Mouse (Mus musculus) liver, embryonic 11.5 days (tissue): ENCODE results near the gene Rrbp1. TPM values are rescaled to one million over a fixed set of nuclear protein-coding genes. Genes with fewer than 3 reads are reported as not detected.

Source experiments
- ATAC-seq: fragments of 200-750 bp; cut with Nextera tagmentation; replicated peaks from 2 replicates; pipeline ENCODE4 v1.8.0; 2017; ENCODE audit warnings: moderate number of reproducible peaks, mild to moderate bottlenecking, moderate TSS enrichment, moderate library complexity; ENCODE audit not compliant: low FRiP score
- DNase-seq: peaks from one replicate; pipeline ENCODE4 v3.0.0-alpha.2; 2017; ENCODE audit warnings: low spot score
- H3K27ac ChIP-seq: fragments of 300-500 bp; sonication (generic); 2 replicates; pipeline ENCODE4 v1.5.1; 2014; ENCODE audit warnings: mild to moderate bottlenecking, low read depth, low read length, control low read depth
- H3K27me3 ChIP-seq: fragments of 300-500 bp; sonication (generic); replicated peaks from 2 replicates; pipeline ENCODE4 v1.6.1; 2014; ENCODE audit warnings: low read length, mixed read lengths; ENCODE audit not compliant: control insufficient read depth, insufficient read depth
- H3K36me3 ChIP-seq: fragments of 300-500 bp; sonication (generic); 2 replicates; pipeline ENCODE4 v1.6.1; 2014; ENCODE audit warnings: mild to moderate bottlenecking, low read length, moderate library complexity, mixed read lengths; ENCODE audit not compliant: control insufficient read depth, insufficient read depth
- H3K4me1 ChIP-seq: fragments of 300-500 bp; sonication (generic); replicated peaks from 2 replicates; pipeline ENCODE4 v1.6.1; 2014; ENCODE audit warnings: low read length, mixed read lengths; ENCODE audit not compliant: control insufficient read depth, insufficient read depth
- H3K4me2 ChIP-seq: fragments of 300-500 bp; sonication (generic); 2 replicates; pipeline ENCODE4 v1.6.1; 2014; ENCODE audit warnings: mild to moderate bottlenecking, control low read depth, moderate library complexity
- H3K4me3 ChIP-seq: fragments of 300-500 bp; sonication (generic); 2 replicates; pipeline ENCODE4 v1.5.1; 2014; ENCODE audit warnings: low read depth, low read length, control low read depth
- H3K9ac ChIP-seq: fragments of 300-500 bp; sonication (generic); 2 replicates; pipeline ENCODE4 v1.6.1; 2014; ENCODE audit warnings: low read depth, low read length, control low read depth
- H3K9me3 ChIP-seq: fragments of 300-500 bp; sonication (generic); 2 replicates; pipeline ENCODE4 v1.6.1; 2016; ENCODE audit warnings: low read length, inconsistent platforms, mixed read lengths; ENCODE audit not compliant: control insufficient read depth
- WGBS: fragments of 180-500 bp; shearing (Covaris S2); extraction: QIAGEN DNeasy Blood & Tissue Kit; methylation state at CpG from one replicate; pipeline ENCODE4 v1.1.7; 2014; 5-methylcytosine and 5-hydroxymethylcytosine counted together
- polyA plus RNA-seq: library from polyadenylated mRNA; unstranded; fragments of >200 nt; fragmentation: Nextera tagmentation; extraction: Ambion mirVana; gene quantifications from 2 replicates; pipeline ENCODE4 v1.2.1, GENCODE M21; 2014

The Rrbp1 gene
- polyA plus RNA-seq: 63.6 and 89.6 TPM in 2 replicates

DNA sequence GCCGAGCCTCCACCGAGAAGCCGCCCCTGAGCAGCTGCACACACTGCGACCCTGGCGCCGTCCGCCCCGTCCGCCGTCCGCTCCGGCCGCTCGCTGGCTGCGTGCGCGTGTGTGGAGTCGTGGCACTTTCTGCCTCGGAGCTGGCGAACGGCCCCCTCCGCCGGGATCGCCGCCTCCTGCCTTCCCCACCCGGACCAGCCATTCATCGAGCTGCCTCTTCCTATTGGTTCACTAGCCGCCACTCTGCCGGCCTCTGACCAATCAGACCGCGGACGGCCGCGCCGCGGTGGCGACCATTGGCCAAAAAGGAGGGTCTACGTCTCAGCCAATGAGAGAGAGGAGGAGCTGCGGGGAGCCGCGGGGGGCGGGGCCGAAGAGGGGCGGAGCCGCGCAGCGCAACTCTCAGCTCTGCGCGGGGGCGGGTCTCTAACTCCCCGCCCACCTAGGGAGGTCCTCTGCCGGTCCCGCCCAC is at the start of gene Rrbp1:
Rrbp1 (minus strand) TSS at position 184 of the 472 bp plus-strand sequence.
- DNase-seq (peak; percentile 98), ATAC-seq (peak; percentile 96)
- Histone ChIP-seq H3K9ac (peak within 1 kb of the TSS; percentile 97), H3K4me3 (peak within 1 kb of the TSS; percentile 97), H3K9me3 (no peaks in the 10 kb centered on the region), H3K4me2 (peak within 1 kb of the TSS; percentile 79), H3K27ac (peak within 1 kb of the TSS; percentile 98), H3K4me1 (peaks cover 30% of the 10 kb centered on the region), H3K27me3 (no peaks in the 10 kb centered on the region), H3K36me3 (peaks cover 8% of the 10 kb centered on the region)
- 0% methylated on average over 49 of the region's 53 CpGs for WGBS

DNA sequence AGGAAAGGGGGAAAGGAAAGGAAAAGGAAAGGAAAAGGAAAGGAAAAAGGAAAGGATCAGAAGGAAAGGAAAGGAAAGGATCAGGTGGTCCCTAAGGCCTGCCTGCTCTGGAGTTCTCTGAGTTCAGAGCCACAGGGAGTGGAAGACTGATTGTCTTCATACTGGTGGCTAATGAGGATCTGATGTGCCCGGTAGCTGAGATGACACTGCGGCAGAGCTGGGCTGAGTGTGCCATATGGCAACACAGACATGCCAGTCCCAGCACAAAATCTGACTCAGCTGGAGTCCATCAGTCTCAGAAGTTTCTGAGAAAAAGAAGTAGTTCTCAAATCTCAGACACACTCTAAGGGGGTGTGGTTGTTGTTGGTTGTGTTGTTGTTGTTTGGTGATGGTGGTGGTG is 46.7 kb upstream of the Rrbp1 start:
- H3K4me1 ChIP-seq: no peaks in the 10 kb centered on the region
- 81% methylated on average over 2 of the region's 2 CpGs for WGBS

DNA sequence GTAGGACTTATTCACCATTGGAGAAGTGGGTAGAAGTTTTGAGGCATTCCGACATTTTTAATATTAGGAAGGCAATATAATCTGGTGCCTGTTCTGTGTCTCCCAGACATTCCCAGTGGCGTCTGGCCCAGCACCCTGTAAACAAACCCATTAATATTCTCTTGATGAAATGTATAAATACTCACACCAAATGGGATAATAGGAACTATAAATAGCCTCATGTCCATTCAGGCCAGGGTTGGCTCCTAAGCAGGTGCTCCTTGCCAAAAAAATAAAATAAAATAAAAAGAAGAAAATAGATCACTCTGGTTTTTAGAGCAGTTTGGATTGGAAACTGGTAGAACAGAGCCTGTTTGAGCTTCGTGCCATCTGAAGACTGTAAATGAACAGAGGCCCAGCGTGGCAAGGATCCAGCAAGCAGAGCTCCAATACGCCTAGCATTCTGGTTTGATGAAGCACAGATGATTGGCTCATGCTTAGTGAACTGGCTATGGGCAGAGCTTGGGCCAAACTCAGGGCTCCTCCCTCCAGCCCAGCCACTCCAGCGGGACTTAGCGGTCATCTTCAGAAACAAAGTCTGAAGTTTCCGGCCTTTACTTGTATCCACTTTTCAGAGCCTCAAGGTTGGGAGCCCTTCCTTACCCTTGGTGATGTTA is 41.5 kb upstream of the Rrbp1 start:
- Histone ChIP-seq H3K27ac (no peak overlapping the region), H3K4me3 (no peak overlapping the region), H3K9me3 (no peaks in the 10 kb centered on the region), H3K27me3 (no peaks in the 10 kb centered on the region), H3K4me2 (no peak overlapping the region), H3K4me1 (no peaks in the 10 kb centered on the region), H3K9ac (no peak overlapping the region), H3K36me3 (no peaks in the 10 kb centered on the region)
- ATAC-seq (no peak), DNase-seq (no peak)
- 91% methylated on average over 8 of the region's 8 CpGs for WGBS

More for the DNA sequence above, 46.7 kb upstream of the Rrbp1 start:
- Histone ChIP-seq H3K9ac (no peak overlapping the region), H3K36me3 (no peaks in the 10 kb centered on the region), H3K27me3 (no peaks in the 10 kb centered on the region), H3K4me2 (no peak overlapping the region), H3K27ac (no peak overlapping the region), H3K9me3 (no peaks in the 10 kb centered on the region), H3K4me3 (no peak overlapping the region)
- ATAC-seq (no peak), DNase-seq (no peak)

DNA sequence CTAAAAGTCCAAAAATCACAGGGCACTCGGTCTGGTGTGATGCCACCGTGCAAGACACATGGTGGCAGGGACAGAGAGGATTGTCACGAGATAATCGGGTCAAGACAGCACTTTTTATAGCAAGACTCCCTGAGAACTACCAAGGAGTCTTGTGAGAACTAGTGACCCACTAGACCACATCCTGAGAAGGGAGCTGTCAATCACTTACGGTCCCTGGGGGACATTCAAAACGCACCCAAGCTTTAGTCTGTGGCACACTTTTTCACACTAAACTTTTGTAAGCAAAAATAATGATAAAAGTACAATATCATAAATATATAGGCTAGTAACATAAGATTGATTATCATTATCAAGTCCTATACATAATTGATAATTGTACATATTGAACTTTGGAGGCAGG is 39.8 kb upstream of the Rrbp1 start:
- 71% methylated on average over 6 of the region's 6 CpGs for WGBS
- no peaks in the 10 kb centered on the region for H3K36me3 ChIP-seq
- H3K27ac ChIP-seq: no peak overlapping the region
- no peak overlapping the region for H3K4me3 ChIP-seq
- no peak overlapping the region for H3K4me2 ChIP-seq
- ATAC-seq (no peak), DNase-seq (no peak)
- H3K9me3 ChIP-seq: no peaks in the 10 kb centered on the region
- H3K4me1 ChIP-seq: no peaks in the 10 kb centered on the region; the same call in 1 of the 2 replicates
- H3K9ac ChIP-seq: no peak overlapping the region
- no peaks in the 10 kb centered on the region for H3K27me3 ChIP-seq

GRCm38 (mm10) chr2:144050146-144050680 is 39.1 kb upstream of the Rrbp1 start:
- Histone ChIP-seq H3K27me3 (no peaks in the 10 kb centered on the region), H3K36me3 (no peaks in the 10 kb centered on the region), H3K4me3 (no peak overlapping the region), H3K9me3 (no peaks in the 10 kb centered on the region), H3K9ac (no peak overlapping the region), H3K4me1 (no peaks in the 10 kb centered on the region; the same call in 1 of the 2 replicates), H3K27ac (no peak overlapping the region), H3K4me2 (no peak overlapping the region)
- ATAC-seq (no peak), DNase-seq (no peak)
- WGBS: 62% methylated on average over 8 of the region's 8 CpGs

GRCm38 (mm10) chr2:144046916-144047315 is 35.9 kb upstream of the Rrbp1 start:
- Histone ChIP-seq H3K27ac (no peak overlapping the region), H3K36me3 (no peaks in the 10 kb centered on the region), H3K4me3 (no peak overlapping the region), H3K9me3 (no peaks in the 10 kb centered on the region), H3K4me1 (no peaks in the 10 kb centered on the region; the same call in 1 of the 2 replicates), H3K4me2 (no peak overlapping the region), H3K9ac (no peak overlapping the region), H3K27me3 (no peaks in the 10 kb centered on the region)
- DNase-seq (no peak), ATAC-seq (no peak)
- 47% methylated on average over 11 of the region's 11 CpGs for WGBS

DNA sequence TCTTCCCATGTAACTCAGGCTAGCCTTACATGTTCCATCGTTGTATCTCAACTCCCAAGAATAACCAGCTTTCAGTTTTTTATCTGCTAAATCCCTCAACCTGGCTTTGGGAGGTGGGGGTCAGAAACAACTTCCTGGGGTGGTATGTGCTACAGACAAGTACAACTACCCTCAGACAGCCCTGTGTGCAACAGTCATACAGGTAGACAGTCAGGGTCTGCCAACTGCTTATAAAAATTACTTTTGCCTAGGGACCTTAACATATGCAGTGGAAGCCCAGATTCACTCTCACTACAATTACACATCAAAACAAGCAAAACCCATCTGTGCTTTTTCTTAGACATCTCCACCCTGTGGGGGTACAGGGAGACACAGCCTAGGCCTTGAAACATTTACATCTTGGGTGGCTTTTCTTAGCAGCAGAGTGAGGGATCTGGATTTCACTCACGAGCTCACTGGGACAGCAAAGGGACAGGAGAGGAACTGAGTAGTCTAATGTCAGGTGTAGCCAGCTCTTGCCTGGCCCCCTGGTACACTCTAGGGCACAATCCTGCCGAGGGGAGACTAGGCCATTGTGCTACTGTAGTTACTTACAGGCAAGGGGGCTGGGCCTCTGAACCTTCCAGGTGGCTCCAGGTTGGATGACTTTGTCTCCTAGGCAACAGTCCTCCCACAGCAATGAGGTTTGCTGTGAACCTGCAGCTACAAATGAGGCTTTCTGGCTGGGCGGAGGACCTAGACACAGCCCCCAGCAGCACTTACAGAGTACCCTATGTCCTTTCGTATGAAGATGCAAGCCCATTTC is 34.9 kb upstream of the Rrbp1 start:
- no peak overlapping the region for H3K4me2 ChIP-seq
- no peak overlapping the region for H3K27ac ChIP-seq
- H3K9ac ChIP-seq: no peak overlapping the region
- no peaks in the 10 kb centered on the region for H3K36me3 ChIP-seq
- H3K4me1 ChIP-seq: no peaks in the 10 kb centered on the region; the same call in 1 of the 2 replicates
- H3K27me3 ChIP-seq: no peaks in the 10 kb centered on the region
- DNase-seq (no peak), ATAC-seq (no peak)
- H3K9me3 ChIP-seq: no peaks in the 10 kb centered on the region
- H3K4me3 ChIP-seq: no peak overlapping the region
- 70% methylated on average over 5 of the region's 5 CpGs for WGBS

DNA sequence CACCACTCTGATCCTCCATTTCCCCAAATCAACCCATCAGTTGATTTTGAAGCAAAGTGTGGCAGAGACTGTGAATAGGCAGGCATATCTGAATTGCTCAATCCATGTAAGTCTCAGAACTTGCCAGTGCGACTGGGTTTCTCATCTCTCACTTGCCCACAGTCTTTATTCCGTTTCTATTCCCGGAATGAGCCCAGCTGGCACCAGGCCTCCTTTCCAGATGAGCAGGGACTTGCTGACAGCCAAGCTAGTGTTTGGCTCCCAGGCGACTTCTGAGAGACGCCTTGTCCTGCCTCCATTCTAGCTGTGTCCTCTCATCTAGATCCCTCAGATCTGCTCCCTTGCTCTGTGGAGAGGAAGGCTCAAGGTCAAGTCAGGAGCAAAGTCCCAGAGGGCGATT is 33.7 kb upstream of the Rrbp1 start:
- DNase-seq: no peak
- H3K9ac ChIP-seq: no peak overlapping the region
- 78% methylated on average over 6 of the region's 6 CpGs for WGBS
- H3K27ac ChIP-seq: no peak overlapping the region
- no peaks in the 10 kb centered on the region for H3K36me3 ChIP-seq
- H3K27me3 ChIP-seq: no peaks in the 10 kb centered on the region
- H3K4me1 ChIP-seq: no peaks in the 10 kb centered on the region; the same call in 1 of the 2 replicates
- no peak overlapping the region for H3K4me2 ChIP-seq
- no peak overlapping the region for H3K4me3 ChIP-seq
- no peaks in the 10 kb centered on the region for H3K9me3 ChIP-seq
- no peak for ATAC-seq
